Mouse (Mus musculus) midbrain, postnatal 0 days (tissue): Measurements from ENCODE around the gene Pced1b. TPM values are rescaled to one million over a fixed set of nuclear protein-coding genes. Genes with fewer than 3 reads are reported as not detected.

Experiments
- ATAC-seq: fragments of 200-750 bp; cut with Nextera tagmentation; 2 replicates; pipeline ENCODE4 v1.8.0; 2017; ENCODE audit warnings: moderate number of reproducible peaks, mild to moderate bottlenecking, moderate TSS enrichment, moderate library complexity; ENCODE audit not compliant: low FRiP score
- DNase-seq: peaks from one replicate; pipeline ENCODE4 v3.0.0-alpha.2; 2015; ENCODE audit warnings: low spot score
- H3K27ac ChIP-seq: fragments of 300-500 bp; sonication (generic); 2 replicates; pipeline ENCODE4 v1.5.1; 2014; ENCODE audit warnings: low read depth, mild to moderate bottlenecking, low read length, mixed read lengths
- H3K27me3 ChIP-seq: fragments of 300-500 bp; sonication (generic); 2 replicates; pipeline ENCODE4 v1.6.1; 2014; ENCODE audit warnings: low read length, control low read depth, mixed read lengths; ENCODE audit not compliant: insufficient read depth
- H3K36me3 ChIP-seq: fragments of 300-500 bp; sonication (generic); 2 replicates; pipeline ENCODE4 v1.6.1; 2014; ENCODE audit warnings: low read length, control low read depth, mixed read lengths; ENCODE audit not compliant: insufficient read depth
- H3K4me1 ChIP-seq: fragments of 300-500 bp; sonication (generic); 2 replicates; pipeline ENCODE4 v1.6.1; 2014; ENCODE audit warnings: mild to moderate bottlenecking, control low read depth, antibody characterized with exemption, low read length, mixed read lengths; ENCODE audit not compliant: insufficient read depth
- H3K4me2 ChIP-seq: fragments of 300-500 bp; sonication (generic); 2 replicates; pipeline ENCODE4 v1.6.1; 2014; ENCODE audit warnings: low read depth, mild to moderate bottlenecking, low read length, mixed read lengths; ENCODE audit not compliant: poor library complexity, severe bottlenecking
- H3K4me3 ChIP-seq: fragments of 300-500 bp; sonication (generic); 2 replicates; pipeline ENCODE4 v1.5.1; 2014; ENCODE audit warnings: low read depth, mild to moderate bottlenecking, low read length, moderate library complexity
- H3K9ac ChIP-seq: fragments of 300-500 bp; sonication (generic); replicated peaks from 2 replicates; pipeline ENCODE4 v1.6.1; 2014; ENCODE audit warnings: mild to moderate bottlenecking, low read length, moderate library complexity, mixed read lengths; ENCODE audit not compliant: poor library complexity, severe bottlenecking
- H3K9me3 ChIP-seq: fragments of 300-500 bp; sonication (generic); 2 replicates; pipeline ENCODE4 v1.6.1; 2016; ENCODE audit warnings: low read length, control low read depth
- CTCF ChIP-seq: IDR thresholded peaks from 2 replicates; pipeline ENCODE4 v1.5.1; 2016; ENCODE audit warnings: antibody characterized with exemption, mild to moderate bottlenecking
- WGBS: fragments of 180-500 bp; shearing (Covaris S2); extraction: QIAGEN DNeasy Blood & Tissue Kit; methylation state at CpG from one replicate; pipeline ENCODE4 v1.1.7; 2014; 5-methylcytosine and 5-hydroxymethylcytosine counted together
- polyA plus RNA-seq: library from polyadenylated mRNA; unstranded; fragments of >200 nt; fragmentation: Nextera tagmentation; extraction: Ambion mirVana; gene quantifications from 2 replicates; pipeline ENCODE4 v1.2.1, GENCODE M21; 2015
- total RNA-seq: library from RNA; depleted of rRNA; stranded (reverse); fragments of >200 nt; gene quantifications from 2 replicates; pipeline ENCODE4 v1.2.3, GENCODE M21; 2014

Pced1b gene
- total and polyA plus RNA-seq, 2 experiments from 2014 or later, result 7.0 to 10.4 TPM

- Histone ChIP-seq H3K27ac (no peak overlapping the region), H3K27me3 (no peaks in the 10 kb centered on the region), H3K36me3 (no peaks in the 10 kb centered on the region), H3K4me2 (no peak overlapping the region), H3K4me1 (no peaks in the 10 kb centered on the region), H3K9me3 (no peaks in the 10 kb centered on the region), H3K4me3 (no peak overlapping the region), H3K9ac (no peak overlapping the region)
- DNase-seq (no peak), ATAC-seq (no peak)
- WGBS, result 82% methylated on average over 2 of the region's 2 CpGs
- TF ChIP-seq CTCF, result no peak
These were observed 150.9 kb downstream of the Pced1b start for GRCm38 (mm10) chr15:97397793-97398192.

DNA sequence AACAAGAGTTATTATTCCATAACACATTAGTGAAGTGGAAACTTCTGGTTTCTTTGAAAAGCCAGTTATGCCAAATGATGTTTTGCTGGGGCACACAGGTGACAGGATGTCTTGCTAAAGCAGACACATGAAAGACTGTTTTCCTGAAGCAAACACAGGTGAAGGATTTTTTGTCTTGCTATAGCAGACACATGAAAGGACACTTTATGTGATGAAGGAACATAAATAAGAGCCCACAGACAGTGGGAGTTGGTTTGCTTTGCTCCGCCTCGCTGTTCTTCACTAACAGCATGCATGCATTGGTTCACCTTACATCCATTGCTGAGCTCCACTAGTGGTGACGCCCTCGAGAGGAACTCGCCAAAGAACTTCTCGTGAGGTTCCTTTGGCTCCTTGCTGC lies 154.0 kb downstream of the Pced1b start:
- Histone ChIP-seq H3K4me2 (no peak overlapping the region), H3K4me3 (no peak overlapping the region), H3K9ac (no peak overlapping the region), H3K9me3 (no peaks in the 10 kb centered on the region), H3K4me1 (no peaks in the 10 kb centered on the region), H3K36me3 (no peaks in the 10 kb centered on the region), H3K27ac (no peak overlapping the region), H3K27me3 (no peaks in the 10 kb centered on the region)
- ATAC-seq, result no peak
- no peak for TF ChIP-seq CTCF
- no peak for DNase-seq
- WGBS, result 93% methylated on average over 6 of the region's 6 CpGs

DNA sequence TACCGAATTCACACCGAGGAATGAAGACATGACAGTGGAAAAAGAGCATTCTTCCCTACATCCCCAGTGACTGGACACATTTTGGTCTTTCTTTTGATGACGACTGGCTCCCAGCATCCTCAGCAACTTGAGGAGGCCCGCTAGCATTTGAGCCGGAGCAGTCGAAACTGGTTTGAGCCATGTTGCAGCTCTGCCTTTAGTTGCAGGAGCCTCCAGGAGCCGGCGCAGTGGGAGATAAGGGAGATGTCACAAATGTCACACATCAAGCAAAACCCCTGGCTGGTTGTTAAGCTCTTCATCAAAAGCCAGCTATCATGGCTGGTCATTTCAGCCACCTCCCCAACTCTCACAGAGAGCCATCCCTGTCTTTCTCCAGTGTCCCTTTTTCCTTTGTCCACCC lies 157.6 kb downstream of the Pced1b start:
- Histone ChIP-seq H3K36me3 (no peaks in the 10 kb centered on the region), H3K9me3 (no peaks in the 10 kb centered on the region), H3K4me3 (no peak overlapping the region), H3K4me1 (no peaks in the 10 kb centered on the region; the same call in 1 of the 2 replicates), H3K4me2 (no peak overlapping the region), H3K9ac (no peak overlapping the region), H3K27ac (no peak overlapping the region), H3K27me3 (no peaks in the 10 kb centered on the region)
- DNase-seq, result no peak
- no peak for TF ChIP-seq CTCF
- 86% methylated on average over 8 of the region's 8 CpGs for WGBS
- no peak for ATAC-seq

- 93% methylated on average over 7 of the region's 7 CpGs for WGBS
- H3K4me1 ChIP-seq, result no peaks in the 10 kb centered on the region; the same call in 1 of the 2 replicates
These were observed 158.1 kb downstream of the Pced1b start for GRCm38 (mm10) chr15:97404998-97405397.

DNA sequence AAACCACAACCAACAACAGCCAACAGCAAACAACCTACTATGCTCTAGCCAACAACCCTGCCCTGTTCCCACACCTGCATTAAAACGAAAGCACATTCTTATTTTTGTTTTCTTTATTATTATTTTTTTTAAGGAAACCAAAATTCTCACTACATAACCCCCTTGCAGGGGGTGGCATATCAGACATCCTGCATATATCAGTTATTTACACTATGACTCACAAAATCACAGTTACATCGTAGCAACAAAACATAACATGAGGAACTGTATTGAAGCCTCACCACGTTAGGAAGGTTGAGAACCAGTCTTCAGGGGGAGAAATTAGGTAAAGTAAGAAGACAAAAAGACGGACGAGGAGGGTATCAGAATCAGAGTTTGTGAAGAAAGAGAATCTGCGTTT lies 159.2 kb downstream of the Pced1b start:
- Histone ChIP-seq H3K27ac (no peak overlapping the region), H3K4me2 (no peak overlapping the region), H3K9me3 (no peaks in the 10 kb centered on the region), H3K4me1 (no peaks in the 10 kb centered on the region; the same call in 1 of the 2 replicates), H3K4me3 (no peak overlapping the region), H3K27me3 (no peaks in the 10 kb centered on the region), H3K36me3 (no peaks in the 10 kb centered on the region), H3K9ac (no peak overlapping the region)
- ATAC-seq (no peak), DNase-seq (no peak)
- TF ChIP-seq CTCF, result no peak
- 85% methylated on average over 6 of the region's 6 CpGs for WGBS

More at GRCm38 (mm10) chr15:97404998-97405397, 158.1 kb downstream of the Pced1b start:
- H3K27me3 ChIP-seq, result no peaks in the 10 kb centered on the region
- ATAC-seq, result no peak
- DNase-seq, result no peak
- H3K36me3 ChIP-seq, result no peaks in the 10 kb centered on the region
- H3K4me2 ChIP-seq, result no peak overlapping the region
- no peak overlapping the region for H3K4me3 ChIP-seq
- TF ChIP-seq CTCF, result no peak
- H3K9ac ChIP-seq, result no peak overlapping the region
- no peak overlapping the region for H3K27ac ChIP-seq
- no peaks in the 10 kb centered on the region for H3K9me3 ChIP-seq

DNA sequence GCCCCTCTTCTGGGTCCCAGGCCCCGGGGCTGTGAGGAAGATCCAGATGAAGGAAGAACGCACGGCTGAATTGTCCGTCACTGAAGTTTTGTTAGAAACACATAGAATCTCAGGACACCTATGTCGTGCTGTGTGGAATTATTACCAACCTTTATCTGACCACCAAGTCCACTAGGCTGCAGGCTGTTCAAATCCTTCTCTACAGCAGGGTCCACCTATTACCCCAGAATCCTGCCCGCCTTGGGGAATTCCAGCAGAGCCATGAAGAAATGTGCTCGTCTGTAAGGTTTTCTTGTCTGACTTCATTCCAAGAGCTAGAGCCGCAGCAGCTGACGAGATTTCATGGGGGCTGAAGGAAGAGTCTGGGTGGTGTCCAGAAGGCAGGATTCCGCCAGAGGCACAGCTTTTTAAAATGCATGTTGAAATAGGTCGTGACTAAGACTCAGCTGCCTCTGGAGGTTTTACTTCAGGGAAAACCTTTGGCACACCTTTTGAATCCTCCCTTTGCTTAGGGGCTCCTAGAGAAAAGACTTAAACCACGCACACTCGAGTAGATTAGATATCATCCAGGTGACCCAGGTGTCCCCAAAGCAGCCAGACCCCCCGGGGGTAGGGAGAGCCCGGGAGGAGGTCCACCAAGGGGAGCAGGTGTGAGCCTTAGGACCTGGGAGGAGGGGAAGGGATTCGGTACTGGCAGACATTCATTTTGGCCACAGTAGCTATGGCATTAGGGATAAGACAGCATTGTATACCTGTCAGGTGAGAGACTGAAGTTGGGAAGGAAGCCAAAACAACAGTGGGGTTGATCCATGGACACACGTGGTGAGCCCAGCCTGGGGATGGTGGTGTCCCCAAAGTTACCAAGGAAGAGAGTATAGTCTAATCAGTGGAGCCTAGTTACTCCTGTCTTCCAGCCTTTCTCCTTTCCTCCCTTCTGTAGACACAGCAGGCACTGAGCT lies 160.9 kb downstream of the Pced1b start:
- DNase-seq (no peak), ATAC-seq (no peak)
- H3K36me3 ChIP-seq, result no peaks in the 10 kb centered on the region
- H3K9me3 ChIP-seq, result no peaks in the 10 kb centered on the region
- no peak overlapping the region for H3K9ac ChIP-seq
- 61% methylated on average over 17 of the region's 17 CpGs for WGBS
- no peak overlapping the region for H3K4me2 ChIP-seq
- no peaks in the 10 kb centered on the region; the same call in 1 of the 2 replicates for H3K4me1 ChIP-seq
- H3K27me3 ChIP-seq, result no peaks in the 10 kb centered on the region
- no peak overlapping the region for H3K4me3 ChIP-seq
- no peak for TF ChIP-seq CTCF
- H3K27ac ChIP-seq, result no peak overlapping the region
